Mouse (Mus musculus) heart, postnatal 0 days (tissue): Measurements from ENCODE around the gene Olfr1122. TPM values are rescaled to one million over a fixed set of nuclear protein-coding genes. Genes with fewer than 3 reads are reported as not detected.
A peak's percentile ranks its signal among the peaks of the same experiment; 100 is the strongest.
"Not testable (repeated sequence)": the region's sequence is repeated elsewhere in the genome, so short reads cannot be mapped to it uniquely, and the experiment has no call there.

ENCODE experiments used
- ATAC-seq: fragments of 200-750 bp; cut with Nextera tagmentation; 2 replicates; pipeline ENCODE4 v1.8.0; 2017; ENCODE audit warnings: low read depth, moderate number of reproducible peaks, moderate library complexity; ENCODE audit not compliant: insufficient read depth
- DNase-seq: peaks from one replicate; pipeline ENCODE4 v3.0.0-alpha.2; 2016; ENCODE audit warnings: low spot score
- H3K27ac ChIP-seq: fragments of 300-500 bp; sonication (generic); 2 replicates; pipeline ENCODE4 v1.5.1; 2014; ENCODE audit warnings: low read depth, mild to moderate bottlenecking
- H3K27me3 ChIP-seq: fragments of 300-500 bp; sonication (generic); 2 replicates; pipeline ENCODE4 v1.6.1; 2014; ENCODE audit warnings: low read length, mixed read lengths; ENCODE audit not compliant: control insufficient read depth, insufficient read depth
- H3K36me3 ChIP-seq: fragments of 300-500 bp; sonication (generic); replicated peaks from 2 replicates; pipeline ENCODE4 v1.6.1; 2014; ENCODE audit warnings: low read length, mixed read lengths; ENCODE audit not compliant: control insufficient read depth, insufficient read depth
- H3K4me1 ChIP-seq: fragments of 300-500 bp; sonication (generic); 2 replicates; pipeline ENCODE4 v1.6.1; 2014; ENCODE audit warnings: antibody characterized with exemption; ENCODE audit not compliant: control insufficient read depth, insufficient read depth
- H3K4me2 ChIP-seq: fragments of 300-500 bp; sonication (generic); 2 replicates; pipeline ENCODE4 v1.6.1; 2014; ENCODE audit warnings: low read depth, mild to moderate bottlenecking, low read length, moderate library complexity
- H3K4me3 ChIP-seq: fragments of 300-500 bp; sonication (generic); 2 replicates; pipeline ENCODE4 v1.5.1; 2014; ENCODE audit warnings: low read depth, low read length
- H3K9ac ChIP-seq: fragments of 300-500 bp; sonication (generic); replicated peaks from 2 replicates; pipeline ENCODE4 v1.6.1; 2014; ENCODE audit warnings: low read depth, low read length, mixed read lengths
- H3K9me3 ChIP-seq: fragments of 300-500 bp; sonication (generic); replicated peaks from 2 replicates; pipeline ENCODE4 v1.6.1; 2016; ENCODE audit warnings: low read length; ENCODE audit not compliant: control insufficient read depth
- CTCF ChIP-seq: IDR thresholded peaks from 2 replicates; pipeline ENCODE4 v1.5.1; 2016; ENCODE audit warnings: antibody characterized with exemption, control low read depth, low read depth
- EP300 ChIP-seq: IDR thresholded peaks from 2 replicates; pipeline ENCODE4 v1.6.1; 2016; ENCODE audit warnings: antibody characterized with exemption, low read depth
- WGBS: fragments of 180-500 bp; shearing (Covaris S2); extraction: QIAGEN DNeasy Blood & Tissue Kit; methylation state at CpG from one replicate; pipeline ENCODE4 v1.1.7; 2014; 5-methylcytosine and 5-hydroxymethylcytosine counted together
- polyA plus RNA-seq: library from polyadenylated mRNA; unstranded; fragments of >200 nt; fragmentation: Nextera tagmentation; extraction: Ambion mirVana; gene quantifications from 2 replicates; pipeline ENCODE4 v1.2.1, GENCODE M21; 2015
- total RNA-seq: library from RNA; depleted of rRNA; stranded (reverse); fragments of >200 nt; gene quantifications from 2 replicates; pipeline ENCODE4 v1.2.3, GENCODE M21; 2014; ENCODE audit warnings: low replicate concordance; rRNA removed

The Olfr1122 gene
- total and polyA plus RNA-seq, 2 experiments from 2014 or later, result not detected

DNA sequence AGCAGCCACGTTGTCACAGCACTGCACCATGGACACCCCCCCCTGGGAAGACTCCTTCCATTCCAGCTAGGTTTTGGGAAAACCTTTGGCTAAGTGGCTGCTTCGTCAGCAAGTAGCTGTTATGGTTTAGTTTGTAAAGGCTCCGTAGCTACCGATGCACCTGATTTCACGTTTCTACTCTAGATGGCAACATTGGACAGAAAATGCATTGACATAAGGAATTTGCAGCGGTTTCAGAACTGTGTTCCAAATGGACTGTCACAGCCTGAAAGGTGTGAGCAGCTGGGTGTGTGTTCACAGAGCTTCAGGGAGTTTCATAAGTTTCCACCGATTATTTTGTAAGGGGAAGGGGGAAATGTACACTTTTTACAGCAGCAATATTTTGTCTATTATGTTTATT is 9.0 kb downstream of the Olfr1122 start:
- not testable (repeated sequence) for DNase-seq, H3K4me1 ChIP-seq, ATAC-seq, H3K9ac ChIP-seq, H3K27me3 ChIP-seq, H3K36me3 ChIP-seq, H3K4me3 ChIP-seq, H3K27ac ChIP-seq, H3K4me2 ChIP-seq, H3K9me3 ChIP-seq
- peak; percentile 23 for TF ChIP-seq CTCF
- 58% methylated on average over 7 of the region's 7 CpGs for WGBS

DNA sequence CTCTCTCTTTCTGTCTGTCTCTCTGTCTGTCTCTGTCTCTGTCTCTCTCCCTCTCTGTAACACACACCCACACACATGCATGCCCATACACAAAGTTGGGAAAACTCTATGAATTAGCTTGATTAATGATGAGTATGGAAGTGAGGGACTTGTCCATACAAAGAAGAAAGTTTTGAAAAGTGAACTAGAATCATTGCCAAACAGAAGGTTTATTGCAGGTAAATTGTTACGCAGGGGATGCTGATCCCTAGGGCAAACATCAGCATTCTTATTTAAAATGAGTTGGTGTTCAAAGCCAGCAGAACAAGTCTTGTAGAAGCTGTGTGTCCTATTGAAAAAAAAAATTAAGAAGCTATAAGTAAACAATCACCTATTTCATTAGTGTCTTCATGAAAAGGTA is 30.7 kb downstream of the Olfr1122 start, which contains the start of gene Olfr1123:
Gene Olfr1123 (plus strand): TSS at position 301 of the 400 bp plus-strand sequence.
- no peak for TF ChIP-seq EP300
- TF ChIP-seq CTCF, result no peak
- Histone ChIP-seq H3K36me3 (no peaks in the 10 kb centered on the region), H3K4me1 (no peaks in the 10 kb centered on the region), H3K9ac (no peak within 1 kb of the TSS), H3K4me2 (no peak within 1 kb of the TSS), H3K27me3 (no peaks in the 10 kb centered on the region), H3K27ac (no peak within 1 kb of the TSS), H3K4me3 (no peak within 1 kb of the TSS), H3K9me3 (no peaks in the 10 kb centered on the region)
- 80% methylated on average over 1 of the region's 1 CpGs for WGBS
- DNase-seq, result no peak
- ATAC-seq, result no peak

DNA sequence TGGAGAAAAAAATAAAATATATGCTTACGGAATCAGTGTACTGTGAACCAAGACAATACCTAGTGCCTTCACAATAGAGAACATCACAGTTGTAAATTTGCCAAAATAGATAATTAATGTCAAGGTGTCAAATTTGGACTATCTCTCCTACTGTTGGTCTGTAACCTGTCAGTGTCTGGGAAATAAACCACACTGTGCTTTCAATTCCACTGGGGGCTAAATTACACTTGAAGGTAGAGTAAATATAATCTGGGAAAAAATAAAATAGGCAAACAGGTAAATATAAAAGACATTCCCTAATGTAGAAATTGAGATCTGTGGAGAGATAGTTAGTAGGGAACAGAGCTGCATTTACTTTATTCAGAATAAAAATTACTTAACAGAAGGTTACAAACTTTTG is 44.3 kb downstream of the Olfr1122 start, which contains the start of gene Olfr1124:
Gene Olfr1124 (plus strand): TSS at position 301 of the 400 bp plus-strand sequence.
- TF ChIP-seq EP300 (no peak), CTCF (no peak)
- no peaks in the 10 kb centered on the region for H3K27me3 ChIP-seq
- WGBS, result 91% methylated on average over 1 of the region's 1 CpGs
- no peak for DNase-seq
- H3K4me1 ChIP-seq, result no peaks in the 10 kb centered on the region
- no peak for ATAC-seq
- no peak within 1 kb of the TSS for H3K4me3 ChIP-seq
- no peak within 1 kb of the TSS for H3K4me2 ChIP-seq
- H3K27ac ChIP-seq, result no peak within 1 kb of the TSS
- H3K9ac ChIP-seq, result no peak within 1 kb of the TSS
- no peaks in the 10 kb centered on the region for H3K9me3 ChIP-seq
- H3K36me3 ChIP-seq, result no peaks in the 10 kb centered on the region

DNA sequence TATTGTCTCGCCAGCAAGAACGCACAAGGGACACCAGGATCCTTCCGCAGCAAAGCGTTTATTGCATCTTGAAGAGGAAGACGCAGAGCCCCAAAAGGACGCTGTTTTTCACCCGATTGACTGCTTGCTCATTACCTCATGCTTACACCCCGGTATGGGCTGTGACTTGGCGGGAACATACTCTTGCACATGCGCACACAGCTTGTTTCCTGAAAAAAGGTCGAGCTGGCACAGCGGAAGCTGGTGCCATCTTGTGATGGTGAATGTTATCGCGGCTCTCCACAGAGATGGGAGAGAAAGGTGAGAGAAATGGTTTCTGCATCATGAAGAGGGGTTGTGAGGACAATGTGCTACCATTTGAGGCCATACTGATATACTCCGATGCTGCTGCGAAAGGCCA is 52.1 kb downstream of the Olfr1122 start:
- Histone ChIP-seq H3K27ac (no peak overlapping the region), H3K9me3 (no peaks in the 10 kb centered on the region), H3K4me2 (no peak overlapping the region), H3K36me3 (no peaks in the 10 kb centered on the region), H3K9ac (no peak overlapping the region), H3K4me3 (no peak overlapping the region), H3K4me1 (no peaks in the 10 kb centered on the region), H3K27me3 (no peaks in the 10 kb centered on the region)
- no peak for ATAC-seq
- DNase-seq, result no peak
- TF ChIP-seq EP300 (no peak), CTCF (no peak)
- 85% methylated on average over 16 of the region's 16 CpGs for WGBS

Other genes starting within 250 kb of the Olfr1122 start
- gene Olfr1110, start 245.5 kb upstream of the Olfr1122 start, total RNA-seq, result not detected in 2 replicates
- not detected in 2 replicates for gene Olfr1110, start 245.5 kb upstream of the Olfr1122 start, polyA plus RNA-seq
- not detected in 2 replicates for gene Olfr1111, start 233.2 kb upstream of the Olfr1122 start, total RNA-seq
- not detected in 2 replicates for gene Olfr1111, start 233.2 kb upstream of the Olfr1122 start, polyA plus RNA-seq
- gene Olfr1112, start 198.1 kb upstream of the Olfr1122 start, total RNA-seq, result not detected in 2 replicates
- not detected in 2 replicates for gene Olfr1112, start 198.1 kb upstream of the Olfr1122 start, polyA plus RNA-seq
- gene Olfr1113, start 176.9 kb upstream of the Olfr1122 start, total RNA-seq, result not detected in 2 replicates
- not detected in 2 replicates for gene Olfr1113, start 176.9 kb upstream of the Olfr1122 start, polyA plus RNA-seq
- not detected in 2 replicates for gene Olfr1115, start 137.8 kb upstream of the Olfr1122 start, total RNA-seq
- not detected in 2 replicates for gene Olfr1115, start 137.8 kb upstream of the Olfr1122 start, polyA plus RNA-seq
- gene Olfr1116, start 118.3 kb upstream of the Olfr1122 start, total RNA-seq, result not detected in 2 replicates
- not detected in 2 replicates for gene Olfr1116, start 118.3 kb upstream of the Olfr1122 start, polyA plus RNA-seq
- not detected in 2 replicates for gene Olfr1118, start 78.3 kb upstream of the Olfr1122 start, total RNA-seq
- not detected in 2 replicates for gene Olfr1118, start 78.3 kb upstream of the Olfr1122 start, polyA plus RNA-seq
- not detected in 2 replicates for gene Olfr1120, start 31.0 kb upstream of the Olfr1122 start, total RNA-seq
- not detected in 2 replicates for gene Olfr1120, start 31.0 kb upstream of the Olfr1122 start, polyA plus RNA-seq
- not detected in 2 replicates for gene Olfr1121, start 16.0 kb upstream of the Olfr1122 start, total RNA-seq
- not detected in 2 replicates for gene Olfr1121, start 16.0 kb upstream of the Olfr1122 start, polyA plus RNA-seq
- gene Olfr1123, start 30.8 kb downstream of the Olfr1122 start, total RNA-seq, result not detected in 2 replicates
- not detected in 2 replicates for gene Olfr1123, start 30.8 kb downstream of the Olfr1122 start, polyA plus RNA-seq
- not detected in 2 replicates for gene Olfr1124, start 44.4 kb downstream of the Olfr1122 start, total RNA-seq
- gene Olfr1124, start 44.4 kb downstream of the Olfr1122 start, polyA plus RNA-seq, result 0.04 TPM in 2 replicates
- gene Olfr1126, start 68.1 kb downstream of the Olfr1122 start, total RNA-seq, result not detected in 2 replicates
- not detected in 2 replicates for gene Olfr1126, start 68.1 kb downstream of the Olfr1122 start, polyA plus RNA-seq
- not detected in 2 replicates for gene Pramel7, start 111.2 kb downstream of the Olfr1122 start, total RNA-seq
- not detected in 2 replicates for gene Pramel7, start 111.2 kb downstream of the Olfr1122 start, polyA plus RNA-seq
- not detected in 2 replicates for gene Pramel6, start 120.7 kb downstream of the Olfr1122 start, total RNA-seq
- not detected in 2 replicates for gene Pramel6, start 120.7 kb downstream of the Olfr1122 start, polyA plus RNA-seq
- gene Olfr153, start 145.9 kb downstream of the Olfr1122 start, total RNA-seq, result not detected in 2 replicates
- not detected in 2 replicates for gene Olfr153, start 145.9 kb downstream of the Olfr1122 start, polyA plus RNA-seq
- not detected in 2 replicates for gene Olfr1128, start 159.7 kb downstream of the Olfr1122 start, total RNA-seq
- gene Olfr1128, start 159.7 kb downstream of the Olfr1122 start, polyA plus RNA-seq, result not detected in 2 replicates
- not detected in 2 replicates for gene Olfr1129, start 188.1 kb downstream of the Olfr1122 start, total RNA-seq
- not detected in 2 replicates for gene Olfr1129, start 188.1 kb downstream of the Olfr1122 start, polyA plus RNA-seq
- gene Olfr1130, start 220.4 kb downstream of the Olfr1122 start, total RNA-seq, result not detected in 2 replicates
- gene Olfr1130, start 220.4 kb downstream of the Olfr1122 start, polyA plus RNA-seq, result not detected in 2 replicates
- gene Olfr1131, start 241.3 kb downstream of the Olfr1122 start, total RNA-seq, result not detected in 2 replicates
- not detected in 2 replicates for gene Olfr1131, start 241.3 kb downstream of the Olfr1122 start, polyA plus RNA-seq